Comparison of ENCODE assay signal across 17 mouse cellular contexts in genomic region chr1:71956940-71957339, GRCm38 (mm10).
DNase-seq lines count a peak whose midpoint lies in the region; ATAC-seq and TF ChIP-seq lines count a peak whose summit lies in the region.
"Had no signal": no experiment of that assay in that cellular context is flagged by ENCODE, and none has a peak within 500 bp of the region (broad histone marks: within the 10 kb centered on the region; RNA-seq: fewer than 3 reads in every experiment).

No protein-coding gene starts in this region.

- no peak for TF ChIP-seq CTCF in lung, embryonic 14.5 days (IDR thresholded peaks at IDR 0.05; ENCODE audit: low read depth)
- TF ChIP-seq CTCF in lung, adult 2 months (IDR thresholded peaks at IDR 0.05; ENCODE audit: insufficient read depth, low read length) = no peak
- TF ChIP-seq CTCF in bone marrow macrophage, adult 2 months (IDR thresholded peaks at IDR 0.05; ENCODE audit: low read depth, low read length) = no peak

- no peaks in the 10 kb centered on the region for H3K4me1 ChIP-seq in lung, embryonic 14.5 days (ENCODE audit: insufficient read depth)
- H3K4me1 ChIP-seq in lung, adult 2 months (ENCODE audit: control insufficient read depth, insufficient read depth, low read length) = no peaks in the 10 kb centered on the region
- H3K4me1 ChIP-seq in bone marrow macrophage, adult 2 months (ENCODE audit: control insufficient read depth, insufficient read depth, low read length) = peaks cover 9% of the 10 kb centered on the region
- H3K4me1 ChIP-seq: midbrain, embryonic 15.5 days had no signal

- H3K9ac ChIP-seq in lung, embryonic 14.5 days = no peak overlapping the region
- H3K9ac ChIP-seq: embryonic facial prominence, embryonic 15.5 days; midbrain, embryonic 15.5 days; stomach, embryonic 15.5 days had no signal

- DNase-seq in lung, embryonic 14.5 days = peak; percentile 36
- DNase-seq in lung, adult 2 months = no peak
- DNase-seq in heart, postnatal 4 days = peak; percentile 18
- no peak for DNase-seq in ovary, adult 18-20 months (ENCODE audit: low spot score)
- DNase-seq in layer of hippocampus, postnatal 14 days (ENCODE audit: low spot score in 2 of 2) = no peak
- DNase-seq: adrenal gland, postnatal 25 days; cerebellum, adult 11-12 months; gastrocnemius, postnatal 14 days; kidney, adult 2 months; kidney, postnatal 4 days had no signal

- no peaks in the 10 kb centered on the region for H3K9me3 ChIP-seq in lung, embryonic 14.5 days (ENCODE audit: low read depth, low read length)
- H3K9me3 ChIP-seq: embryonic facial prominence, embryonic 15.5 days; limb, embryonic 10.5 days; midbrain, embryonic 15.5 days; stomach, embryonic 15.5 days had no signal

- H3K4me2 ChIP-seq in lung, embryonic 14.5 days = no peak overlapping the region
- H3K4me2 ChIP-seq: embryonic facial prominence, embryonic 15.5 days; midbrain, embryonic 15.5 days; stomach, embryonic 15.5 days had no signal

- no peak for ATAC-seq in lung, embryonic 14.5 days (ENCODE audit: insufficient read depth)
- ATAC-seq in megakaryocyte-erythroid progenitor cell, adult 5-6 weeks (replicated peaks; ENCODE audit: low FRiP score, low TSS enrichment, poor library complexity, severe bottlenecking) = 0 out of 2 replicates have a peak, but pooled peaks have one; percentile 47
- ATAC-seq: midbrain, embryonic 15.5 days had no signal

- no peaks in the 10 kb centered on the region for H3K27me3 ChIP-seq in lung, embryonic 14.5 days (ENCODE audit: insufficient read depth, low read length)
- H3K27me3 ChIP-seq: embryonic facial prominence, embryonic 15.5 days; midbrain, embryonic 15.5 days; stomach, embryonic 15.5 days had no signal

- no peak for TF ChIP-seq POLR2A in lung, adult 2 months (IDR thresholded peaks at IDR 0.05; ENCODE audit: borderline replicate concordance, extremely low read depth, low read depth, low read length)
- TF ChIP-seq POLR2A in bone marrow macrophage, adult 2 months (IDR thresholded peaks at IDR 0.05; ENCODE audit: borderline replicate concordance, low read depth, low read length) = no peak

- no peak overlapping the region for H3K4me3 ChIP-seq in lung, embryonic 14.5 days (ENCODE audit: low read depth, low read length)
- H3K4me3 ChIP-seq in lung, adult 2 months (replicated peaks; ENCODE audit: extremely low read depth, low read depth, low read length) = no peak overlapping the region
- no peak overlapping the region for H3K4me3 ChIP-seq in bone marrow macrophage, adult 2 months (ENCODE audit: insufficient read depth, low read length)
- H3K4me3 ChIP-seq: embryonic facial prominence, embryonic 15.5 days; limb, embryonic 10.5 days; midbrain, embryonic 15.5 days; stomach, embryonic 15.5 days had no signal

- no peak overlapping the region for H3K27ac ChIP-seq in lung, embryonic 14.5 days (ENCODE audit: low read depth)
- peak overlapping the region; percentile 23; the same call in 1 of the 2 replicates for H3K27ac ChIP-seq in bone marrow macrophage, adult 2 months (ENCODE audit: insufficient read depth, low read depth, low read length)
- H3K27ac ChIP-seq: embryonic facial prominence, embryonic 15.5 days; limb, embryonic 10.5 days; macrophage; midbrain, embryonic 15.5 days; stomach, embryonic 15.5 days had no signal

- H3K36me3 ChIP-seq in lung, embryonic 14.5 days (ENCODE audit: insufficient read depth) = no peaks in the 10 kb centered on the region
- H3K36me3 ChIP-seq: embryonic facial prominence, embryonic 15.5 days; limb, embryonic 10.5 days; midbrain, embryonic 15.5 days; stomach, embryonic 15.5 days had no signal

- 65% methylated on average over 3 of the region's 3 CpGs for WGBS in lung, embryonic 14.5 days
- WGBS in lung, adult 2 months = 35% methylated on average over 3 of the region's 3 CpGs

Comparison
In these comparisons a context has a peak if more than half of its experiments do, and no peak if none do; other contexts are left out.
1. DNase-seq: peak in lung, embryonic 14.5 days (single experiment) and heart, postnatal 4 days (single experiment); none in lung, adult 2 months (single experiment), ovary, adult 18-20 months (single experiment) and layer of hippocampus, postnatal 14 days (0 of 2).